Mouse (Mus musculus): ENCODE results near the gene Cxcl3. TPM values are rescaled to one million over a fixed set of nuclear protein-coding genes. Genes with fewer than 3 reads are reported as not detected.

The Cxcl3 gene
- 0.25 TPM in 1 of 2 replicates, not detected in the other for polyA plus RNA-seq (2014; fragmentation: Nextera tagmentation; extraction: Ambion mirVana)

GRCm38 (mm10) chr5:90785659-90786588 is at the start of gene Cxcl3:
Cxcl3 (plus strand) TSS chr5:90786103.
- Histone ChIP-seq H3K4me3 (ENCODE audit: low read depth, low read length) (peak within 1 kb of the TSS; percentile 41), H3K9me3 (ENCODE audit: control insufficient read depth, low read length) (no peaks in the 10 kb centered on the region), H3K4me2 (peak within 1 kb of the TSS; percentile 80), H3K27me3 (replicated peaks; ENCODE audit: control insufficient read depth, insufficient read depth, low read length) (no peaks in the 10 kb centered on the region), H3K27ac (ENCODE audit: low read depth, low read length) (no peak within 1 kb of the TSS), H3K9ac (ENCODE audit: low read depth, low read length) (no peak within 1 kb of the TSS; the same call in 1 of the 2 replicates), H3K36me3 (ENCODE audit: control insufficient read depth, insufficient read depth, low read length) (no peaks in the 10 kb centered on the region), H3K4me1 (replicated peaks; ENCODE audit: control insufficient read depth, insufficient read depth, low read length) (no peaks in the 10 kb centered on the region)
- WGBS, result 17% methylated on average over 26 of the region's 26 CpGs
- DNase-seq (ENCODE audit: low spot score) (peak; percentile 56), ATAC-seq (replicated peaks; ENCODE audit: low FRiP score) (peak; percentile 46)

- H3K4me3 ChIP-seq (ENCODE audit: low read depth, low read length), result no peak overlapping the region
- 29% methylated on average over 4 of the region's 4 CpGs for WGBS
- no peak overlapping the region for H3K9ac ChIP-seq (ENCODE audit: low read depth, low read length)
- no peak for DNase-seq (ENCODE audit: low spot score)
- H3K27ac ChIP-seq (ENCODE audit: low read depth, low read length), result no peak overlapping the region
- no peaks in the 10 kb centered on the region for H3K4me1 ChIP-seq (replicated peaks; ENCODE audit: control insufficient read depth, insufficient read depth, low read length)
- no peaks in the 10 kb centered on the region for H3K36me3 ChIP-seq (ENCODE audit: control insufficient read depth, insufficient read depth, low read length)
- no peak overlapping the region for H3K4me2 ChIP-seq
- H3K27me3 ChIP-seq (replicated peaks; ENCODE audit: control insufficient read depth, insufficient read depth, low read length), result no peaks in the 10 kb centered on the region
- ATAC-seq (replicated peaks; ENCODE audit: low FRiP score), result peak; percentile 62; the same call in 1 of the 2 replicates
- H3K9me3 ChIP-seq (ENCODE audit: control insufficient read depth, low read length), result no peaks in the 10 kb centered on the region
These were observed 43.9 kb upstream of the Cxcl3 start for GRCm38 (mm10) chr5:90742029-90742428.

GRCm38 (mm10) chr5:90753934-90754333 is 32.0 kb upstream of the Cxcl3 start:
- Histone ChIP-seq H3K9ac (ENCODE audit: low read depth, low read length) (no peak overlapping the region), H3K27ac (ENCODE audit: low read depth, low read length) (no peak overlapping the region), H3K4me2 (no peak overlapping the region), H3K36me3 (ENCODE audit: control insufficient read depth, insufficient read depth, low read length) (no peaks in the 10 kb centered on the region), H3K4me1 (replicated peaks; ENCODE audit: control insufficient read depth, insufficient read depth, low read length) (no peaks in the 10 kb centered on the region), H3K9me3 (ENCODE audit: control insufficient read depth, low read length) (no peaks in the 10 kb centered on the region), H3K4me3 (ENCODE audit: low read depth, low read length) (no peak overlapping the region), H3K27me3 (replicated peaks; ENCODE audit: control insufficient read depth, insufficient read depth, low read length) (peaks cover 3% of the 10 kb centered on the region)
- WGBS, result 93% methylated on average over 1 of the region's 1 CpGs
- DNase-seq (ENCODE audit: low spot score) (no peak), ATAC-seq (replicated peaks; ENCODE audit: low FRiP score) (no peak)

GRCm38 (mm10) chr5:90758020-90758605 is 27.8 kb upstream of the Cxcl3 start:
- no peak overlapping the region for H3K4me2 ChIP-seq
- DNase-seq (ENCODE audit: low spot score), result no peak
- no peaks in the 10 kb centered on the region for H3K9me3 ChIP-seq (ENCODE audit: control insufficient read depth, low read length)
- no peaks in the 10 kb centered on the region for H3K36me3 ChIP-seq (ENCODE audit: control insufficient read depth, insufficient read depth, low read length)
- no peak overlapping the region for H3K4me3 ChIP-seq (ENCODE audit: low read depth, low read length)
- H3K27ac ChIP-seq (ENCODE audit: low read depth, low read length), result no peak overlapping the region
- no peak overlapping the region for H3K9ac ChIP-seq (ENCODE audit: low read depth, low read length)
- peaks cover 14% of the 10 kb centered on the region for H3K27me3 ChIP-seq (replicated peaks; ENCODE audit: control insufficient read depth, insufficient read depth, low read length)
- 0 out of 2 replicates have a peak, but pooled peaks cover 2% of the 10 kb centered on the region for H3K4me1 ChIP-seq (replicated peaks; ENCODE audit: control insufficient read depth, insufficient read depth, low read length)
- ATAC-seq (replicated peaks; ENCODE audit: low FRiP score), result no peak
- 36% methylated on average over 5 of the region's 5 CpGs for WGBS

- Histone ChIP-seq H3K27ac (ENCODE audit: low read depth, low read length) (no peak within 1 kb of the TSS), H3K9ac (ENCODE audit: low read depth, low read length) (no peak within 1 kb of the TSS), H3K27me3 (replicated peaks; ENCODE audit: control insufficient read depth, insufficient read depth, low read length) (peaks cover 14% of the 10 kb centered on the region), H3K36me3 (ENCODE audit: control insufficient read depth, insufficient read depth, low read length) (no peaks in the 10 kb centered on the region), H3K9me3 (ENCODE audit: control insufficient read depth, low read length) (no peaks in the 10 kb centered on the region), H3K4me1 (replicated peaks; ENCODE audit: control insufficient read depth, insufficient read depth, low read length) (0 out of 2 replicates have a peak, but pooled peaks cover 2% of the 10 kb centered on the region), H3K4me3 (ENCODE audit: low read depth, low read length) (peak within 1 kb of the TSS; percentile 22), H3K4me2 (peak within 1 kb of the TSS; percentile 49)
- DNase-seq (ENCODE audit: low spot score) (no peak), ATAC-seq (replicated peaks; ENCODE audit: low FRiP score) (no peak)
- 9% methylated on average over 32 of the region's 32 CpGs for WGBS
These were observed 26.5 kb upstream of the Cxcl3 start, which contains the start of gene Cxcl5 for GRCm38 (mm10) chr5:90759077-90760065. Cxcl5 (plus strand) TSS chr5:90759360.

- Histone ChIP-seq H3K9ac (ENCODE audit: low read depth, low read length) (no peak overlapping the region), H3K4me3 (ENCODE audit: low read depth, low read length) (no peak overlapping the region), H3K27me3 (replicated peaks; ENCODE audit: control insufficient read depth, insufficient read depth, low read length) (peaks cover 14% of the 10 kb centered on the region), H3K4me1 (replicated peaks; ENCODE audit: control insufficient read depth, insufficient read depth, low read length) (0 out of 2 replicates have a peak, but pooled peaks cover 2% of the 10 kb centered on the region), H3K36me3 (ENCODE audit: control insufficient read depth, insufficient read depth, low read length) (no peaks in the 10 kb centered on the region), H3K9me3 (ENCODE audit: control insufficient read depth, low read length) (no peaks in the 10 kb centered on the region), H3K4me2 (no peak overlapping the region), H3K27ac (ENCODE audit: low read depth, low read length) (no peak overlapping the region)
- 52% methylated on average over 4 of the region's 4 CpGs for WGBS
- ATAC-seq (replicated peaks; ENCODE audit: low FRiP score), result no peak
- DNase-seq (ENCODE audit: low spot score), result no peak
These were observed 25.6 kb upstream of the Cxcl3 start for GRCm38 (mm10) chr5:90760303-90760702.

GRCm38 (mm10) chr5:90760844-90761243 is 25.1 kb upstream of the Cxcl3 start:
- DNase-seq (ENCODE audit: low spot score), result no peak
- Histone ChIP-seq H3K9me3 (ENCODE audit: control insufficient read depth, low read length) (no peaks in the 10 kb centered on the region), H3K36me3 (ENCODE audit: control insufficient read depth, insufficient read depth, low read length) (no peaks in the 10 kb centered on the region), H3K4me3 (ENCODE audit: low read depth, low read length) (no peak overlapping the region), H3K27ac (ENCODE audit: low read depth, low read length) (no peak overlapping the region), H3K4me1 (replicated peaks; ENCODE audit: control insufficient read depth, insufficient read depth, low read length) (0 out of 2 replicates have a peak, but pooled peaks cover 2% of the 10 kb centered on the region), H3K9ac (ENCODE audit: low read depth, low read length) (no peak overlapping the region), H3K27me3 (replicated peaks; ENCODE audit: control insufficient read depth, insufficient read depth, low read length) (peaks cover 14% of the 10 kb centered on the region), H3K4me2 (no peak overlapping the region)
- 83% methylated on average over 2 of the region's 2 CpGs for WGBS
- no peak for ATAC-seq (replicated peaks; ENCODE audit: low FRiP score)

GRCm38 (mm10) chr5:90761834-90762233 is 24.1 kb upstream of the Cxcl3 start:
- Histone ChIP-seq H3K4me2 (no peak overlapping the region), H3K4me1 (replicated peaks; ENCODE audit: control insufficient read depth, insufficient read depth, low read length) (0 out of 2 replicates have a peak, but pooled peaks cover 2% of the 10 kb centered on the region), H3K27me3 (replicated peaks; ENCODE audit: control insufficient read depth, insufficient read depth, low read length) (peaks cover 14% of the 10 kb centered on the region), H3K9me3 (ENCODE audit: control insufficient read depth, low read length) (no peaks in the 10 kb centered on the region), H3K4me3 (ENCODE audit: low read depth, low read length) (no peak overlapping the region), H3K9ac (ENCODE audit: low read depth, low read length) (no peak overlapping the region), H3K36me3 (ENCODE audit: control insufficient read depth, insufficient read depth, low read length) (no peaks in the 10 kb centered on the region), H3K27ac (ENCODE audit: low read depth, low read length) (no peak overlapping the region)
- ATAC-seq (replicated peaks; ENCODE audit: low FRiP score) (no peak), DNase-seq (ENCODE audit: low spot score) (no peak)
- 81% methylated on average over 3 of the region's 3 CpGs for WGBS
